Mouse (Mus musculus): ENCODE results near the gene D11Wsu47e.

GRCm38 (mm10) chr11:113680954-113681353 lies 3.3 kb upstream of the D11Wsu47e start:
- TF ChIP-seq CTCF (IDR thresholded peaks at IDR 0.05; ENCODE audit: low read depth), result no peak
- no peak for TF ChIP-seq EP300 (optimal IDR thresholded peaks at IDR 0.05)
